Mouse (Mus musculus) liver, embryonic 14.5 days (tissue): ENCODE data around the gene Slc25a25.

Experiments
- CTCF ChIP-seq: IDR thresholded peaks from 2 replicates; pipeline ENCODE4 v1.5.1; 2016; ENCODE audit warnings: antibody characterized with exemption, low read depth, control low read depth
- EP300 ChIP-seq: IDR thresholded peaks from 2 replicates; pipeline ENCODE4 v1.6.1; 2016; ENCODE audit warnings: antibody characterized with exemption, low read depth

- TF ChIP-seq CTCF, result no peak
- TF ChIP-seq EP300, result no peak
Measured at GRCm38 (mm10) chr2:32440632-32441031, 10.6 kb downstream of the Slc25a25 start.
